Mouse (Mus musculus) liver, embryonic 12.5 days (tissue): ENCODE data around the gene Prl4a1. TPM values are rescaled to one million over a fixed set of nuclear protein-coding genes. Genes with fewer than 3 reads are reported as not detected.
"Not testable (repeated sequence)": the region's sequence is repeated elsewhere in the genome, so short reads cannot be mapped to it uniquely, and the experiment has no call there.

Experiments
- ATAC-seq: fragments of 200-750 bp; cut with Nextera tagmentation; 2 replicates; pipeline ENCODE4 v1.8.0; 2017; ENCODE audit warnings: moderate number of reproducible peaks, mild to moderate bottlenecking, moderate library complexity
- H3K27ac ChIP-seq: fragments of 300-500 bp; sonication (generic); 2 replicates; pipeline ENCODE4 v1.5.1; 2016; ENCODE audit warnings: mild to moderate bottlenecking
- H3K27me3 ChIP-seq: fragments of 300-500 bp; sonication (generic); replicated peaks from 2 replicates; pipeline ENCODE4 v1.6.1; 2016; ENCODE audit warnings: mild to moderate bottlenecking, moderate library complexity
- H3K36me3 ChIP-seq: fragments of 300-500 bp; sonication (generic); 2 replicates; pipeline ENCODE4 v1.6.1; 2016; ENCODE audit warnings: mild to moderate bottlenecking, moderate library complexity
- H3K4me1 ChIP-seq: fragments of 300-500 bp; sonication (generic); 2 replicates; pipeline ENCODE4 v1.6.1; 2016
- H3K4me2 ChIP-seq: fragments of 300-500 bp; sonication (generic); 2 replicates; pipeline ENCODE4 v1.6.1; 2016; ENCODE audit warnings: mild to moderate bottlenecking, moderate library complexity
- H3K4me3 ChIP-seq: fragments of 300-500 bp; sonication (generic); 2 replicates; pipeline ENCODE4 v1.5.1; 2016; ENCODE audit warnings: mild to moderate bottlenecking, moderate library complexity
- H3K9ac ChIP-seq: fragments of 300-500 bp; sonication (generic); 2 replicates; pipeline ENCODE4 v1.6.1; 2016; ENCODE audit warnings: mild to moderate bottlenecking, moderate library complexity
- H3K9me3 ChIP-seq: fragments of 300-500 bp; sonication (generic); replicated peaks from 2 replicates; pipeline ENCODE4 v1.6.1; 2016; ENCODE audit warnings: mild to moderate bottlenecking, moderate library complexity
- WGBS: fragments of 180-500 bp; shearing (Covaris S2); methylation state at CpG from one replicate; pipeline ENCODE4 v1.1.7; 2016; ENCODE audit not compliant: insufficient replicate concordance; 5-methylcytosine and 5-hydroxymethylcytosine counted together
- polyA plus RNA-seq: library from polyadenylated mRNA; unstranded; fragments of >200 nt; fragmentation: Nextera tagmentation; extraction: Ambion mirVana; gene quantifications from 2 replicates; pipeline ENCODE4 v1.2.1, GENCODE M21; 2016

Gene Prl4a1
- not detected in 2 replicates for polyA plus RNA-seq

GRCm38 (mm10) chr13:28015912-28016311 lies at the start of gene Prl4a1:
Gene Prl4a1 (plus strand): TSS chr13:28016212.
- no peaks in the 10 kb centered on the region for H3K36me3 ChIP-seq
- no peaks in the 10 kb centered on the region for H3K4me1 ChIP-seq
- no peak within 1 kb of the TSS for H3K27ac ChIP-seq
- no peak within 1 kb of the TSS for H3K4me2 ChIP-seq
- H3K4me3 ChIP-seq = no peak within 1 kb of the TSS
- no peak for ATAC-seq
- H3K9ac ChIP-seq = no peak within 1 kb of the TSS
- H3K9me3 ChIP-seq = no peaks in the 10 kb centered on the region
- no peaks in the 10 kb centered on the region for H3K27me3 ChIP-seq
- 76% methylated on average over 3 of the region's 3 CpGs for WGBS

- H3K4me1 ChIP-seq = no peaks in the 10 kb centered on the region
- H3K27ac ChIP-seq = no peak overlapping the region
- H3K27me3 ChIP-seq = no peaks in the 10 kb centered on the region
Observed at GRCm38 (mm10) chr13:27972931-27973330, 43.1 kb upstream of the Prl4a1 start.

GRCm38 (mm10) chr13:27974281-27974680 lies 41.7 kb upstream of the Prl4a1 start:
- not testable (repeated sequence) for H3K4me2 ChIP-seq, H3K36me3 ChIP-seq, H3K9me3 ChIP-seq, H3K27ac ChIP-seq, H3K9ac ChIP-seq, ATAC-seq, H3K4me1 ChIP-seq, H3K27me3 ChIP-seq, H3K4me3 ChIP-seq
- WGBS = 41% methylated on average over 2 of the region's 2 CpGs

More at GRCm38 (mm10) chr13:27972931-27973330, 43.1 kb upstream of the Prl4a1 start:
- no peak overlapping the region for H3K4me2 ChIP-seq
- no peaks in the 10 kb centered on the region for H3K36me3 ChIP-seq
- no peak for ATAC-seq
- no peaks in the 10 kb centered on the region for H3K9me3 ChIP-seq
- H3K9ac ChIP-seq = no peak overlapping the region
- 59% methylated on average over 1 of the region's 1 CpGs for WGBS
- H3K4me3 ChIP-seq = no peak overlapping the region

- H3K9ac ChIP-seq = no peak overlapping the region
- no peak for ATAC-seq
- H3K36me3 ChIP-seq = no peaks in the 10 kb centered on the region
- H3K27me3 ChIP-seq = no peaks in the 10 kb centered on the region
- no peaks in the 10 kb centered on the region for H3K4me1 ChIP-seq
- WGBS = 63% methylated on average over 2 of the region's 2 CpGs
- H3K9me3 ChIP-seq = no peaks in the 10 kb centered on the region
- no peak overlapping the region for H3K27ac ChIP-seq
- no peak overlapping the region for H3K4me3 ChIP-seq
- H3K4me2 ChIP-seq = no peak overlapping the region
Observed at GRCm38 (mm10) chr13:27977646-27978045, 38.4 kb upstream of the Prl4a1 start.

GRCm38 (mm10) chr13:27996557-27996956 lies 19.5 kb upstream of the Prl4a1 start:
- not testable (repeated sequence) for H3K27me3 ChIP-seq, ATAC-seq, H3K27ac ChIP-seq, H3K9ac ChIP-seq, H3K4me3 ChIP-seq, H3K4me2 ChIP-seq, H3K4me1 ChIP-seq, H3K36me3 ChIP-seq, H3K9me3 ChIP-seq
- WGBS = 58% methylated on average over 3 of the region's 3 CpGs

GRCm38 (mm10) chr13:28029330-28029729 lies 13.3 kb downstream of the Prl4a1 start:
- H3K4me2 ChIP-seq = no peak overlapping the region
- H3K4me1 ChIP-seq = no peaks in the 10 kb centered on the region
- no peaks in the 10 kb centered on the region for H3K27me3 ChIP-seq
- H3K9ac ChIP-seq = no peak overlapping the region
- no peaks in the 10 kb centered on the region for H3K9me3 ChIP-seq
- H3K4me3 ChIP-seq = no peak overlapping the region
- no peak overlapping the region for H3K27ac ChIP-seq
- no peak for ATAC-seq
- no peaks in the 10 kb centered on the region for H3K36me3 ChIP-seq

GRCm38 (mm10) chr13:28069315-28069714 lies 53.3 kb downstream of the Prl4a1 start:
- Histone ChIP-seq H3K9me3 (no peaks in the 10 kb centered on the region), H3K27ac (no peak overlapping the region), H3K4me1 (no peaks in the 10 kb centered on the region), H3K9ac (no peak overlapping the region), H3K4me2 (no peak overlapping the region), H3K36me3 (no peaks in the 10 kb centered on the region), H3K27me3 (no peaks in the 10 kb centered on the region), H3K4me3 (no peak overlapping the region)
- ATAC-seq = no peak
- WGBS = 68% methylated on average over 3 of the region's 3 CpGs

Other genes starting within 250 kb of the Prl4a1 start
- not detected in 2 replicates for gene Prl7c1, start 235.4 kb upstream of the Prl4a1 start, polyA plus RNA-seq
- not detected in 2 replicates for gene Prl2a1, start 214.6 kb upstream of the Prl4a1 start, polyA plus RNA-seq
- gene Prl2c1, start 166.9 kb upstream of the Prl4a1 start, polyA plus RNA-seq = not detected in 2 replicates
- not detected in 2 replicates for gene Prl5a1, start 126.3 kb downstream of the Prl4a1 start, polyA plus RNA-seq
- 2.7 and 3.0 TPM in 2 replicates for gene Gm11361, start 241.3 kb downstream of the Prl4a1 start, polyA plus RNA-seq